Mouse (Mus musculus) R1 (cell line): Measurements from ENCODE around the gene Gimap7.

Experiments
- DNase-seq: peaks from one replicate; pipeline ENCODE4 v3.0.0-alpha.2; 2018; ENCODE audit warnings: low read depth, low spot score

Gene Gimap7

DNA sequence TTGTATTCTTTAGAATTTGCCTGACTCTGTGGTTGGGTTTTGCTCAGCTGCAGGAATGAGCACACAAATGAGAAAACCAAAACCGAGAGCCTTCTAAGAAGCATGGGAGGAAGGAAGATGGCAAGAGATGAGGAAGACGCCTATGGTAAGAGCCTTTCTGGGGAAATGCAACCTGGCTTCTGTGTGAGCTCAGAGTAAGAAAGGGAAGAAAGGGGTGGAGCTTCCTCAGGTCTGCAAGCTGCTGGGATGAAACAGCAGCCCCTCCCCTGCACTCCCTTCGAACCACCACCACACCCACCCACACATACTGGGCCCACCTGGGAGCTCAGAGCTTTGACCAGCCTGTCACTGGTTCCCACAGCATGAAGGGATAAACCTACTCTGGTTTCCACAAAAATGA is 22.9 kb downstream of the Gimap7 start:
- peak; percentile 53 for DNase-seq

DNA sequence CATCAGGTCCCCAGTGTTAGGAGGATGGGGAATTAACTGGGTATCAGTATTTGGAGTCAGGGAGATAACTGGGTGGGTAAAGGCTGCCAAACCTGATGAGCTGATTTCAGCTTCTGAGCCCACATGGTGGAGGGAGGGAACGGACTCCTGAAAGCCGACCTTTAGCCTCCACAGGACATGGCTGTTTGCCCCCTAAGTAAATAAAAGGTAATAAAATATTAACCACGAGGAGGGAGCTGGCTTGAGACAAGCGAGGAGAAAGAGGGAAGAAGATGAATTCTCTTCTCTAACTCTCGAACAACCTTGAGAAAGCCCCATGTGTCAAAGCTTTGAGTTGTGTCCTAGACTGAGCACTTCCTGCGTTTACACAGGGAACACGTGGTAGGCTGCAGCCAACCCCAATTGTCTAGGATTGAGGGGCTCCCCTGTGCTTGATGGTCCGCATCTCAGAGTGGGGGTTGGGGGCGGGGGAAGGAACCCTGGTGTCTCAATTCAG is 23.3 kb downstream of the Gimap7 start:
- DNase-seq, result no peak

DNA sequence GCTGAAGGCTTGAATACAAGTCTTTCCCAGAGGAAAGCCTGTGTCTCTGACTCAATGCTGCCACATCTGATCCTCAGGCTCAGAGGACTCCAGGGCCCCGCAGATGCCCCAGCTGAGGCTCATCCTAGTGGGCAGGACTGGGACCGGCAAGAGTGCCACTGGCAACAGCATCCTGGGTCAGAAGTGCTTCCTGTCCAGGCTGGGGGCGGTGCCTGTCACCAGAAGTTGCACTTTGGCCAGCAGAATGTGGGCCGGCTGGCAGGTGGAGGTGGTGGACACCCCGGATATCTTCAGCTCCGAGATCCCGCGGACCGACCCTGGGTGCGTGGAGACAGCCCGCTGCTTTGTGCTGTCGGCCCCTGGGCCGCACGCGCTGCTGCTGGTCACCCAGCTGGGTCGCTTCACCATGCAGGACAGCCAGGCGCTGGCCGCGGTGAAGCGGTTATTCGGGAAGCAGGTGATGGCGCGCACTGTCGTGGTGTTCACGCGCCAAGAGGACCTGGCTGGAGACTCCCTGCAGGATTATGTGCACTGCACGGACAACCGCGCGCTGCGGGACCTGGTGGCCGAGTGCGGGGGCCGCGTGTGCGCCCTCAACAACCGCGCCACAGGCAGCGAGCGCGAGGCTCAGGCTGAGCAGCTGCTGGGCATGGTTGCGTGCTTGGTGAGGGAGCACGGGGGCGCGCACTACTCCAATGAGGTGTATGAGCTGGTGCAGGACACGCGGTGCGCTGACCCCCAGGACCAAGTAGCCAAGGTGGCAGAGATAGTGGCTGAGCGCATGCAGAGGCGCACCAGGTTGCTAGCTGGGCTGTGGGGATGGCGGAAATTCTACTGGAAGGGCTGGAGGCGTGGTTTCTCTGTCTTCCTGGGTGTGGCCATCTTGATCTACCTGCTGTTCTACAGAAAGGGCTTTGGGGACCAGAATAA is 24.3 kb downstream of the Gimap7 start:
- peak; percentile 79 for DNase-seq

DNA sequence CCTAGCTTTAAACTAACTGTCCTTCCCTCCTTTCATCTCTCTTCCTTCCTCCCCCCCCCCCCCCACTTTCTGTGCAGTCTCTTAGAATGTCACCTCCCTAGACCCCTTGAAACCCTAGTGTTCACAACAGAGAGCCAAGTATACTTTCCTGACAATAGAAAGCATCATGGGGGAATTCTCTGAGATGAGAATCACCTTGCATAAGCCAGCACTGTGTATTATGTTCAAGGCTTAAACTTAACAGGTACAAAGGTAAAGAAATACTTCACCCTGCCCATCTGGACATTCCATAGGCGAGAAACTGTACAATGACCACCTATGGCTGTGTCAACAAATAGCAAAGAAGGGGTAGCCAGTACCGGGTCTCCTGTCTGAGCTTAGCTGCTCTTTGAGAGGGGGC is 27.1 kb downstream of the Gimap7 start:
- DNase-seq, result no peak

DNA sequence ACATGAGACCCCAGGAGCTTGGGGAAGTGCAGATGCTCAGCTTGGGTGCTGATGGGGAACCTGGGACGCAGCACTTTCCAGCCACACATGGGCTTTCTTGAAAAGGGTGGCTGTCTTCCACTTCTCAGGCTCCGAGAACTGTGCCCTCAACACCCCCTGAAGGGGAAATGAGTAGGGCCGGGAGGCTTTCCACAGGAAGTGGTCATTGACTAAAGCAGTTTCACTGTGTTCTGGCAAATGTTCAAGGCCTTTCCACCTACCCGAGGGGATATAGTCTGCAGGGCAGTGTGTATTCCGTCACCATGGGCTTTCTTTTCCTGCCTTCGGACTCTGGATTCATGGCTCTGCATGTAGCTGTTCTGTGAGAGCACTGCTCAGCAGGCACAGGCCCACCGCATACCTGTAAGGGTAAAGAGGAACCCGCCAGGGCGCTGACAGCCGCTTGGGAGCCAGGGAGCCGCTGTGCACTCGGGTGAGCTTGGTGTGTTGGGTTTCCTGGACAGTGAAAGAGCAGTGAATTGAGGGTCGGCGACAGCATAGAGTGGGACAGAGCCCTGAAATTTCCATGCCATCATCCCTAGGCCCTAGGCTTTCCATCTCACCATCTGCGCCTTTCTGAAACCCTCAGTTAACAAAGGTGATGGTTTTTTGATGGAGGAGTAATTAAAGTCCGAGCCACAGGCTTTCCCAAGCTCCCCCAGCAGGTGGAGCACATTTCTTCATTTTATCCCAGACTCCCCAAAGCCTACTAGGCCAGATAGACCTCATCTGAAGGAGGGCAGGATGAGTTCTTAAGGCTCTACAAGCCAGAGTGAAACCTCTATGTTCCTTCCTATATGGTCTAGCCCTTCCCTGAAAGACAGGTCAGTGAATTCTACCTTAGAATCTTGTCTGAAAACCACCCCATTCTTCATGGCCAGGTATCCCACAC is 27.8 kb downstream of the Gimap7 start, which contains the start of gene Gimap5:
Gene Gimap5 (plus strand): TSS at position 239 of the 931 bp plus-strand sequence.
- peak; percentile 64 for DNase-seq

DNA sequence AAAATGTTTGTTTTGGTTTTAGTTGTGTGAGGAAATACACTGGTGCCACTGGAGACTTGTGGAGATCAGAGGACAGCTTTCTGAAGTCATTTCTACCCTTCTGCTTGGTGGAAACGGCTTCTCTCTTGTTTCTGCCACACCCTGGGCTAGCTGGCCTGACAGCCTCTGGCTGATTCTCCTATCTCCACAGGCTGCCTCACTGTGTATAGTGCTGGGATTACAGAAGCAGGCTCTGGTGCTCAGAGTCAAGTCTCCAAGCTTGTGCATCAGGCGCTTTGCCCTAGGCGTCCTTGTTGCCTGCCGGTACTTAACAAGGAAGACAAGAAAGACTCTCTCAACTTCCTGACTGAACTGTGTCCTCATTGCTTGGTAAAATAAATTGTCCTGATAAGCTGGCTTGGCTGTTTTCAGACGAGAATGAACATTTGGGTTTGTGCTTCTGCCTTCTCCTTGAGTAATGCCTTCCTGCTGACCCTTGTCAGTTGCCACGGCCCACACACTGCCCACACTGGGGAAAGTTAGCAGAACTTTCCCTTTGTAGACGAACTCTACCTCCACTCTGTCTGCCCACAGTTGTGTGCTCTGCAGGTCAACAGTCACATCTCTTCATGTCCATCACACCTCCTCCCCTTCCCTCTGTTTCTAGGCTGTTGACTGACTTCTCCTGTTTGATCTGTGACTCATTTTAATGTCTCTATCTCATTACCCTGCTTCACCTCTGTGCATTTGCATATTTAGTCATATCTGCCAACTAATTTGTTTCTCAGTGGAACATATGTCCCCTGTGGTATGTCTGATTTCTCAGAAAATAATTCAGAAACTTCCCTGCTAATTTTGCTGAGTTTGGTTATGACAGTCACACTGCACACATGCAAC is 28.9 kb downstream of the Gimap7 start:
- no peak for DNase-seq

DNA sequence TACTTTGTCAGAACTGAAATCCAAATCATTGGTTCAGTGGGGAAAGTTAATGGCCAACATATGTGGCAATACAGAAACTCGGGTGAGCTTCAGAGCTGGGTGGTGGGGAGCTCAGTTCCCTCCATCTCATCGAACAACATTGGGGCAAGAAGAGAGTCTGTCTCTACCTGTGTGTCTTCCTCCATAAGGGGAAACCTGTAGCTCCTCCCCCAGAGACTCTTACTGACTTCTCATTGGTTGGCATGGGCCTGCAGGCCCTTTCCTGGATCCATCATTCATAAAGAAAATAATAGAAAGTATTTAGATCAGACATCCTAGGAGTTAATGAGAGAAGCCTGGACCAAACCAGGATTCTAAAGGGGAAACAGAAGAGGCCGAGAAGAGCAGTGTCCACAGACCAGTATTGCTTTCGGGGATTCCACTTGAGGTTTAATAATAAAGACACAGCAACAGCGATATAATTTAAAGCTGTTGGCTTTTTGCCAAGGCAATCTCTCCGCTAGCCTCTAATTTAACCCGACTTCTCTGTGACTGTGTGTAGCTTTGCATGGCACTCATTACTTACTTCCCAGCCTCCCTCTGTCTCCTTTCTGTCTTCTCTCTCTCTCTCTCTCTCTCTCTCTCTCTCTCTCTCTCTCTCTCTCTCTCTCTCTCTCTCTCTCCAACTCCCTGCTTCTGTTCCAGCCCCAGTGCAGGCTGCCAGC is 45.3 kb downstream of the Gimap7 start:
- DNase-seq, result no peak

DNA sequence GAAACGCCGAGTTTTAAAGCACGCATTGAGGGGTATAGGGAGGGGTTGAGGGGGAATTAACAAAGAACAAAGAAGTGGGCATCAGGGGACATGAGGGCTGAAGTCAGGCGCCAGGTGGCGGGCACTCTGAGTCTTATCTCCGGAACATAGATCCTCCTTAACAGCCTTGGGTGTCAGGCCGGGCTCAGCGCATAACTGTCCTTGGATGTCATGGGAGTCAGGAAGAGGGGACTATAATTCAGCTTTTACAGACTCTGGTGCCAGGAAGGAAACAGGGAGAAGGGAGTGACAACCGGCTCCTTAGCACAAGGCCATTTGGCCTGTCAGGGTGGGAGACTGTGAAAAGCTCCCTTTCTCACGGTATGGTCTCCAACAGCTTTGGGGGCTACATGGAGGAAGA is 46.1 kb downstream of the Gimap7 start:
- no peak for DNase-seq

DNA sequence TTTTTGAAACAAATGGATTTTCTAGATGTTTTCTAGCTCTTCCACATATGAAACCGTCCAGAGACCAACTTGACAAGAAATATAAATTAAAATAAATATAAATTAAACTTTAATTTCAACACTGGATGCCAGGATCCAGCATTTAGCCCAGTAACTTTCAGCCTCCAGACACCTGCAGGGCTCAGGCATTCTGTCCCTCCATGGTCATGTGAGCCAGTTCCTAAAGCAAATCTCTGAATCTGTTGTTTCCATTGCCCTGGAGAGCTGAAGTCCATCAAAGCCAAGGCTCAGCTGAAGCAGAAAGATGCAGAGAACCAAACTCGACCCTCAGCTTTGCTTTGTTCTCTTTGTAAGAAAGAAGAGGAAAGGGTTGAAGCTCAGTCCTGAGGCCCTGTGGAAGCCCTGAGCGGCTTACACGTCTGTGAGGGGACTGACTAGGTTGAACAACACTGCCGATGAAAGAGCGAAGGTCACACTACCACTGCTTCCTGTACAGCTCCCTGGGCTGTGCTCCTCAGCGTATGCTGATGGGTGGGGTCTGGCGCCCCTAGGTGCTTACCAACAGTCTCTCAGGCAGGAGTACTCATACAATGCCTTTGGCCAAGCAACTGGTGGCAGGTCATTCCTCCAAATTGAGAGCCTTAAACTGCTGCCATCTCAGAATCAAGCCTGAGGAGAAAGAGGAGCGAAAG is 49.9 kb downstream of the Gimap7 start:
- DNase-seq, result no peak

DNA sequence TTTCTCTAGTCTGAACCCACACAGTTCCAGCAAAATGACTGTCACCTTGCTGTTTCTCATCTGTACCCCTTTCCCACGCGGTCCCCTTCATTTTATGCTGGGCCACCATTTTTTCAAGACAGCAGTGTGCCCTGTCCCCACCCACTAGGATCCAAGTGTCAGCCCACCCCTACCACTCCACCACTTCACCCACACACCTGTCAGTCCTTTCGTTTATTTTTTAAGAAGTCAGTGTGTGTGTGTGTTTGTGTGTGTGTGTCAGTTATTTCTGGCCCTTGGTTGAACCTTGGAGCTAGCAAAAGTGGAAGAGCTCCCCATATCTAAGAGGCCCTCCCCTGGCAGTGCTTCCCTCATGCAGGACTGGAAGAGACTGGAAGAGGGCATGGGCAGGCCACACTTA is 50.5 kb downstream of the Gimap7 start:
- no peak for DNase-seq

DNA sequence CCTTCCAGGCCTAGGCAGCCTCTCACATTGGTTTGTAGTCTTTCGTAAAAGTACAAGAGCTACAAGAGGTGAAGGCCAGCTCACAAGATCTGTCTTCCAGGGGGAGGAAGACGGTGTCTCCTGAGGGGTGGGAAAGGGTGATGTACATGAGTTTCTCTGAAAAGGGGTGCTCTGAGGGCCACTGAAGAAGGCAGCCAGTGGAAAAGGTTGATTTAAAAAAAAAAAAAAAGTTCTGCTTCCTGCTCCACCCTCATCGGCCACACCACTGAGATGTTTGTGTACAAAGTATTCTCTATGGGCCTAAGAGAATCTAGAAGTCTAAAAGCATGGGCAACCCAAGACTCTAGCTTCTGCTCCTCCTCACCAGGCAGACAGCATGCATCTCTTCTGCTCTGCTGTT is 52.3 kb downstream of the Gimap7 start, which contains the start of gene Gimap3:
Gene Gimap3 (minus strand): TSS at position 156 of the 400 bp plus-strand sequence.
- DNase-seq, result no peak

DNA sequence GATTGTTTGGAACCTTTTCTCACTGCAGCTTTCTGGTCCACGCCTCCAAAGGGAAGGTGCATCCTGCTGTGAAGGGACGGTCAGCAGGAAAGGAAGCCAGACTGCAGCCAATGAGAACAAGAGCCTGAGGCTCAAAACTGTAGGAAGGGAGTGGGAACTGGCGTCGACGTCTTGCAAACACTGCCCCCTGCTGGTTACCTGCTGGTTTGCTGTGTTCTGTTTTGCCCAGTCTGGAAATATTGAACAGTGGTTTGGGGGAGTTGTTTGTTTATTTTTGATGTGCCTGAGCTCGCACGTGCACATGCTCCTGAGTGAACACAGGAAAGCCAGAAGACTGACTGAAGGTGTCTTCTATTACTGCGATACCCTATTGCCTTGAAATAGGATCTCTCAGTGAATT is 53.6 kb downstream of the Gimap7 start:
- peak; percentile 91 for DNase-seq
